Mouse (Mus musculus) midbrain, postnatal 0 days (tissue): ENCODE measurements at regions not wholly inside any gene's neighbourhood (a gene's known extent, or its start where the extent isn't known, plus 50 kb on each side); places are given as distances from the start of the nearest gene placed in this dataset.
A peak's percentile ranks its signal among the peaks of the same experiment; 100 is the strongest.

ENCODE experiments used
- ATAC-seq: fragments of 200-750 bp; cut with Nextera tagmentation; 2 replicates; pipeline ENCODE4 v1.8.0; 2017; ENCODE audit warnings: moderate number of reproducible peaks, mild to moderate bottlenecking, moderate TSS enrichment, moderate library complexity; ENCODE audit not compliant: low FRiP score
- DNase-seq: peaks from one replicate; pipeline ENCODE4 v3.0.0-alpha.2; 2015; ENCODE audit warnings: low spot score
- H3K27ac ChIP-seq: fragments of 300-500 bp; sonication (generic); 2 replicates; pipeline ENCODE4 v1.5.1; 2014; ENCODE audit warnings: low read depth, mild to moderate bottlenecking, low read length, mixed read lengths
- H3K27me3 ChIP-seq: fragments of 300-500 bp; sonication (generic); 2 replicates; pipeline ENCODE4 v1.6.1; 2014; ENCODE audit warnings: low read length, control low read depth, mixed read lengths; ENCODE audit not compliant: insufficient read depth
- H3K36me3 ChIP-seq: fragments of 300-500 bp; sonication (generic); 2 replicates; pipeline ENCODE4 v1.6.1; 2014; ENCODE audit warnings: low read length, control low read depth, mixed read lengths; ENCODE audit not compliant: insufficient read depth
- H3K4me1 ChIP-seq: fragments of 300-500 bp; sonication (generic); 2 replicates; pipeline ENCODE4 v1.6.1; 2014; ENCODE audit warnings: mild to moderate bottlenecking, control low read depth, antibody characterized with exemption, low read length, mixed read lengths; ENCODE audit not compliant: insufficient read depth
- H3K4me2 ChIP-seq: fragments of 300-500 bp; sonication (generic); 2 replicates; pipeline ENCODE4 v1.6.1; 2014; ENCODE audit warnings: low read depth, mild to moderate bottlenecking, low read length, mixed read lengths; ENCODE audit not compliant: poor library complexity, severe bottlenecking
- H3K4me3 ChIP-seq: fragments of 300-500 bp; sonication (generic); 2 replicates; pipeline ENCODE4 v1.5.1; 2014; ENCODE audit warnings: low read depth, mild to moderate bottlenecking, low read length, moderate library complexity
- H3K9ac ChIP-seq: fragments of 300-500 bp; sonication (generic); replicated peaks from 2 replicates; pipeline ENCODE4 v1.6.1; 2014; ENCODE audit warnings: mild to moderate bottlenecking, low read length, moderate library complexity, mixed read lengths; ENCODE audit not compliant: poor library complexity, severe bottlenecking
- H3K9me3 ChIP-seq: fragments of 300-500 bp; sonication (generic); 2 replicates; pipeline ENCODE4 v1.6.1; 2016; ENCODE audit warnings: low read length, control low read depth
- CTCF ChIP-seq: IDR thresholded peaks from 2 replicates; pipeline ENCODE4 v1.5.1; 2016; ENCODE audit warnings: antibody characterized with exemption, mild to moderate bottlenecking
- WGBS: fragments of 180-500 bp; shearing (Covaris S2); extraction: QIAGEN DNeasy Blood & Tissue Kit; methylation state at CpG from one replicate; pipeline ENCODE4 v1.1.7; 2014; 5-methylcytosine and 5-hydroxymethylcytosine counted together

DNA sequence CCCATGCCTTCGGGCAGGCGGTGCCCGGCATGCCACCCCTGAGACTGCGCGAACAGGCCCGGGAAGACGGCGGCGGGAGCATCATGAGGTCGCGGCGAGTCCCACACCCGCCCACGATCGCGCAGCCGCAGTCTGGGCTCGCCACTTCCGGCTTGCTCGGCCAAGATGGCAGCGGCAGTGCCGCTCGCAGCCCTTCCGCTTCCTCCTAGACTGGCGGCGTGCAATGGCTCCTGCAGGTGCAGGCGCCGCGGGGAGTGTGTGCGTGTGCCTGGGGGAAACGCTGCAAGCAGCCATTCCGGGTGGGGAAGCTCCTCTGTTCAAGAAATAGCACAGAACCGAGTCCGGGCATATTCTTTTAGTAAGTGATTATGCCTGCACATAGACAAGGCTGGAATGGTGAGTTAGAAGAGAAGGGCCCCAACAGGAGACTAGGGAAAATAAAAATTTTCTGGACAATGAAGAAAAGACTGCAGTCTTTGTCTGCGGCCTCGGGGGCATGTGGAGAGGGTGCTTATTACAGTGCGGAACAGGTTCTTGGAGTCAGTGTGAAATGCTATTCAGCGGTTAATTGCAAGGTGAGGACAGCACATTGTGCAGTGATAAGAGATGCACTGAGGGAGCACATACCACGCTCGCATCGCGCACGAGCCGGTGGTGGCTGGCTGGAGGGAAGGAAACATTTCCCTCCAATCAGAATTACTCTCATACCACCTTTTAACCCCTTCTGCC, 89.5 kb upstream of the Vps8 start:
- peak overlapping the region; percentile 99 for H3K27ac ChIP-seq
- H3K4me1 ChIP-seq = 0 out of 2 replicates have a peak, but pooled peaks cover 4% of the 10 kb centered on the region
- no peaks in the 10 kb centered on the region for H3K36me3 ChIP-seq
- H3K9me3 ChIP-seq = no peaks in the 10 kb centered on the region
- no peaks in the 10 kb centered on the region for H3K27me3 ChIP-seq
- TF ChIP-seq CTCF = peak; percentile 25
- peak overlapping the region; percentile 60 for H3K4me3 ChIP-seq
- DNase-seq (peak; percentile 93), ATAC-seq (peak; percentile 94)
- peak overlapping the region; percentile 84 for H3K9ac ChIP-seq
- WGBS = 1% methylated on average over 44 of the region's 44 CpGs
- H3K4me2 ChIP-seq = peak overlapping the region; percentile 79

DNA sequence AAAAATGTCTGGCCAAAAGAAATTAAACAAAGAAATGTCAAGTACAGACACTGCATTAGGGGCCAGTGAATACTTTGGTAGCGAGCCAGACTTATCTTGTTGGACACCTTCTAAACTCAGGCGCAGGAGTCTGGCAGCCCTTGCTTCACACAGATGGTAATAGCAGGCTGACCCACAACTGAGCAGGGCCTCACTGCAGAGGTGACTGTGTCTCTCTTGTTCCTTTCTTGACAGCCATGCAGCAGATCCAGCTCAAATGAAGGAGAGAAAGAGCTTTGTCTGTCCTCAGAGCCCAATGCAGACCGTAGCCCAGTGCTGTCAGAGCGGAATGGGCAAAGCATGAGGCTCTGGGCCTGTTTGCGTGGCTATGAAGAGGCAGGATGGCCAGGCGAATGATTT, 83.9 kb upstream of the Vps8 start:
- peak overlapping the region; percentile 68 for H3K27ac ChIP-seq
- ATAC-seq (peak; percentile 35), DNase-seq (peak; percentile 49)
- H3K9me3 ChIP-seq = no peaks in the 10 kb centered on the region
- no peak overlapping the region for H3K4me2 ChIP-seq
- H3K4me3 ChIP-seq = no peak overlapping the region
- no peaks in the 10 kb centered on the region for H3K27me3 ChIP-seq
- TF ChIP-seq CTCF = no peak
- H3K4me1 ChIP-seq = no peaks in the 10 kb centered on the region
- 48% methylated on average over 6 of the region's 6 CpGs for WGBS
- H3K9ac ChIP-seq = no peak overlapping the region
- H3K36me3 ChIP-seq = no peaks in the 10 kb centered on the region

DNA sequence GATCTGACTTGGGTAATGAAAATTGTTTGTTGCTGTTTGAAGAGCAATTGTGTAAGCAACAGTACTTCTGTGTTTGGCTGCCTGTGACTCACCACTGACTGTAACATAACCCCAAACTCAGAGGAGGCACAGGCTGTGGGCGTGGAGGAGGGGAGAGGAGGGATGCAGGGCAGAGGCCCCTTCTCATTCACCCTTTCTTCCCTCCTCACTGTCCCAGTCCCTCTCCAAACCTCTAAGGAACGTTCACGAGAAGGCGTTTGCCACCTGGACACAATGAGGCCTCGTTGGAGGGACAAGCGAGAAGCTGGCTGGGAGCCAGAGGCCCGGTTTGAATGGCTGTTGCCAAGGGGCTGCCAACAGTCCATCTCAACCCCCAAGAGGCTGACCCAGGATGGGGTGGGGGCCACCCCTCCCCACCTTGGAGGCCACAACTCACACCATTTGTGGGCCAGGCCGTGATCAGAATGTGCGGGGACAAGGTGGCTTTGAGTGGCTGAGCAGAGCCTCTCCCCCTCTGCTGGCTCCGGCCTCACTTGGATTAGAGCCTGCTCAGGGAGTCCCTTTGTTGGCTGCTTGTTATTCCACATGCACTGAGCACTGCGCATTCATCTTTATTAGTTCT, 83.3 kb upstream of the Vps8 start:
- H3K27me3 ChIP-seq = no peaks in the 10 kb centered on the region
- H3K9me3 ChIP-seq = no peaks in the 10 kb centered on the region
- no peaks in the 10 kb centered on the region for H3K36me3 ChIP-seq
- H3K4me1 ChIP-seq = no peaks in the 10 kb centered on the region
- H3K27ac ChIP-seq = peak overlapping the region; percentile 68
- WGBS = 14% methylated on average over 11 of the region's 11 CpGs
- no peak overlapping the region for H3K4me2 ChIP-seq
- peak; percentile 91 for ATAC-seq
- no peak overlapping the region for H3K9ac ChIP-seq
- DNase-seq = peak; percentile 89
- H3K4me3 ChIP-seq = no peak overlapping the region
- no peak for TF ChIP-seq CTCF

DNA sequence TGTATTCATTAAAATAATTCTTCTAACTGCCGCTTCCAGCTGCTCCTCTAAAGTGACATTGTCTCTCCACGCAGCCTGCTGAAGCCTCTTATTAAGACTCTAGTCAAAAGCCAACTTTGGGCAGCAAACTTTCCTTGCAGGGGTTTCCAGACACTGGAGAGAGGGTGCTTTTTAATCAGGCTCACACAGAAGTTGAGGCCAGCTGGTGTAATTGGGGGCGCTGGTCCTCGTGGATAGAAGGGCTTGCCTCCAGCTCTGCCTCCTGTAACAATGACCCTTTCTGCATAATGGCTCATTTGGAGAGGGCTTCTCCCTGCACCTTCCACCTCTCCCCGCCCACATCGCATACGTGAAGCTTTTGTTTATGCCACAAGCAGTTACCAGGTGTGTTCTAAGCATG, 82.8 kb upstream of the Vps8 start:
- H3K9me3 ChIP-seq = no peaks in the 10 kb centered on the region
- H3K4me3 ChIP-seq = no peak overlapping the region
- no peaks in the 10 kb centered on the region for H3K27me3 ChIP-seq
- no peaks in the 10 kb centered on the region for H3K36me3 ChIP-seq
- H3K9ac ChIP-seq = no peak overlapping the region
- peak; percentile 49; the same call in 1 of the 2 replicates for ATAC-seq
- no peak for DNase-seq
- no peak for TF ChIP-seq CTCF
- H3K4me2 ChIP-seq = no peak overlapping the region
- H3K27ac ChIP-seq = peak overlapping the region; percentile 68
- H3K4me1 ChIP-seq = no peaks in the 10 kb centered on the region
- WGBS = 21% methylated on average over 7 of the region's 7 CpGs

DNA sequence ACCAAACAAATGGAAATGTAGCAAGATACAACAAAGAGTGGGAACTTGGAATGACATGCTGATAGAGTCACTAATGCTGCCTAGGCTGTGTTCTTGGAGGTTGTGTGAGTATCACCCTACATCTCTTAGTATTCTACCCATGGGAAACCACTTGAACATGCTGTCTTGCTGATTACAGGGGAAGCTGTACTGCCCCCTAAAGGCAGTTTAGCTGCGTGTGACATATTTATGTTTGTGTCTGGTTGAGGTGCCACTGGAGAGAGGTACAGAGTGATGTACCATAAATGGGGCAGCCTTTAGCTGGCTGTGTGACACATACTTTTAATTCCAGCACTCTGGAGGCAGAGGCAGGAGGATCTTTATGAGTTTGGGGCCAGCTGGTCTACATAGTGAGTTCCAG, 73.0 kb upstream of the Vps8 start:
- no peak for TF ChIP-seq CTCF
- H3K4me2 ChIP-seq = no peak overlapping the region

DNA sequence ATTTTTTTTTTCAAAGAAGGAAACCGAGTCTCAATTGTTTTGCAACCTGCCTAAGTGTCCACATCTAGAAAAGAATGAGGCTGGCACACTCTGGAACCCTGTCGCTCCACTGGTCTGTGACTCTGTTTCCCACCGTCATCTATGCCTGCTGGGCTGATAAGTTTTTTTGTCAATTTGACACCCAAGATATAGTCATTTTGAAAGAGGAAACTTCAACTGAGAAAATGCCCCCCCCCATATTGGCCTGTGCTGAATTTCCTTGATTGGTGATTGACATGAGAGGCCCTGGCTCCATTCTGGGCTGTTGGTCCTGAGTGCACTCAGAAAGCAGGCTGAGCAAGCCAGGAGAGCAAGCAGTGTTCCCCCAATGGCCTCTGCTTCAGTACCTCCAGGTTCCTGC, 71.6 kb upstream of the Vps8 start:
- Histone ChIP-seq H3K4me2 (no peak overlapping the region), H3K9ac (no peak overlapping the region), H3K4me3 (no peak overlapping the region), H3K4me1 (0 out of 2 replicates have a peak, but pooled peaks cover 3% of the 10 kb centered on the region), H3K9me3 (no peaks in the 10 kb centered on the region), H3K36me3 (no peaks in the 10 kb centered on the region), H3K27me3 (no peaks in the 10 kb centered on the region), H3K27ac (no peak overlapping the region)
- no peak for TF ChIP-seq CTCF
- DNase-seq (no peak), ATAC-seq (no peak)
- WGBS = 83% methylated on average over 3 of the region's 3 CpGs

More for the DNA sequence above, 73.0 kb upstream of the Vps8 start:
- 0 out of 2 replicates have a peak, but pooled peaks cover 3% of the 10 kb centered on the region for H3K4me1 ChIP-seq
- no peaks in the 10 kb centered on the region for H3K27me3 ChIP-seq
- no peaks in the 10 kb centered on the region for H3K36me3 ChIP-seq
- no peak overlapping the region for H3K9ac ChIP-seq
- no peak overlapping the region for H3K27ac ChIP-seq
- ATAC-seq (no peak), DNase-seq (no peak)
- no peaks in the 10 kb centered on the region for H3K9me3 ChIP-seq
- 88% methylated on average over 1 of the region's 1 CpGs for WGBS
- no peak overlapping the region for H3K4me3 ChIP-seq
